Mouse (Mus musculus): ENCODE measurements around the gene Ahnak2. TPM values are rescaled to one million over a fixed set of nuclear protein-coding genes. Genes with fewer than 3 reads are reported as not detected.

Ahnak2 gene
- polyA plus RNA-seq, 1 experiment, result 0.83 TPM

- H3K27ac ChIP-seq (ENCODE audit: insufficient read depth, low read length), result no peak overlapping the region
- WGBS, result 94% methylated on average over 7 of the region's 7 CpGs
- H3K36me3 ChIP-seq (ENCODE audit: control insufficient read depth, insufficient read depth, low read length), result 0 out of 2 replicates have a peak, but pooled peaks cover under 1% of the 10 kb centered on the region
- DNase-seq (ENCODE audit: low read depth in 1 of 2, low spot score in 2 of 2), result no peak
- no peak overlapping the region for H3K4me3 ChIP-seq (ENCODE audit: extremely low read depth, insufficient read depth, insufficient read length)
- peaks cover 4% of the 10 kb centered on the region; the same call in 1 of the 2 replicates for H3K4me1 ChIP-seq (ENCODE audit: control insufficient read depth, insufficient read depth, insufficient read length)
- no peak for TF ChIP-seq CTCF (IDR thresholded peaks at IDR 0.05; ENCODE audit: extremely low read depth, insufficient read depth, insufficient read length, insufficient replicate concordance)
- TF ChIP-seq POLR2A (IDR thresholded peaks at IDR 0.05; ENCODE audit: low read depth, low read length), result no peak
- H3K27me3 ChIP-seq (ENCODE audit: control insufficient read depth, insufficient read depth, low read length), result no peaks in the 10 kb centered on the region
These were observed 10.9 kb upstream of the Ahnak2 start for GRCm38 (mm10) chr12:112813370-112813769.

GRCm38 (mm10) chr12:112810092-112810885 lies 7.8 kb upstream of the Ahnak2 start:
- no peaks in the 10 kb centered on the region for H3K36me3 ChIP-seq (ENCODE audit: control insufficient read depth, insufficient read depth, low read length)
- WGBS, result 77% methylated on average over 19 of the region's 19 CpGs
- H3K27me3 ChIP-seq (ENCODE audit: control insufficient read depth, insufficient read depth, low read length), result no peaks in the 10 kb centered on the region
- no peak overlapping the region for H3K4me3 ChIP-seq (ENCODE audit: extremely low read depth, insufficient read depth, insufficient read length)
- no peak overlapping the region for H3K27ac ChIP-seq (ENCODE audit: insufficient read depth, low read length)
- TF ChIP-seq POLR2A (IDR thresholded peaks at IDR 0.05; ENCODE audit: low read depth, low read length) (no peak), CTCF (IDR thresholded peaks at IDR 0.05; ENCODE audit: extremely low read depth, insufficient read depth, insufficient read length, insufficient replicate concordance) (no peak)
- H3K4me1 ChIP-seq (ENCODE audit: control insufficient read depth, insufficient read depth, insufficient read length), result peaks cover 4% of the 10 kb centered on the region; the same call in 1 of the 2 replicates
- no peak for DNase-seq (ENCODE audit: low read depth in 1 of 2, low spot score in 2 of 2)

- DNase-seq (ENCODE audit: low read depth in 1 of 2, low spot score in 2 of 2), result no peak
- Histone ChIP-seq H3K27ac (ENCODE audit: insufficient read depth, low read length) (no peak overlapping the region), H3K4me3 (ENCODE audit: extremely low read depth, insufficient read depth, insufficient read length) (peak overlapping the region; percentile 62), H3K4me1 (ENCODE audit: control insufficient read depth, insufficient read depth, insufficient read length) (peaks cover 4% of the 10 kb centered on the region; the same call in 1 of the 2 replicates), H3K36me3 (ENCODE audit: control insufficient read depth, insufficient read depth, low read length) (no peaks in the 10 kb centered on the region), H3K27me3 (ENCODE audit: control insufficient read depth, insufficient read depth, low read length) (no peaks in the 10 kb centered on the region)
- TF ChIP-seq CTCF (IDR thresholded peaks at IDR 0.05; ENCODE audit: extremely low read depth, insufficient read depth, insufficient read length, insufficient replicate concordance), result no peak
- no peak for TF ChIP-seq POLR2A (IDR thresholded peaks at IDR 0.05; ENCODE audit: low read depth, low read length)
- WGBS, result 16% methylated on average over 8 of the region's 8 CpGs
These were observed 7.2 kb upstream of the Ahnak2 start for GRCm38 (mm10) chr12:112809641-112810040.

GRCm38 (mm10) chr12:112808587-112809364 lies 6.3 kb upstream of the Ahnak2 start, which contains the start of gene Clba1:
TSS of gene Clba1 (plus strand) at chr12:112808937.
- peak within 1 kb of the TSS; percentile 62 for H3K4me3 ChIP-seq (ENCODE audit: extremely low read depth, insufficient read depth, insufficient read length)
- WGBS, result 3% methylated on average over 64 of the region's 64 CpGs
- peaks cover 4% of the 10 kb centered on the region; the same call in 1 of the 2 replicates for H3K4me1 ChIP-seq (ENCODE audit: control insufficient read depth, insufficient read depth, insufficient read length)
- H3K27ac ChIP-seq (ENCODE audit: insufficient read depth, low read length), result no peak within 1 kb of the TSS
- H3K27me3 ChIP-seq (ENCODE audit: control insufficient read depth, insufficient read depth, low read length), result no peaks in the 10 kb centered on the region
- peak; percentile 79 to 87 for DNase-seq (ENCODE audit: low read depth in 1 of 2, low spot score in 2 of 2)
- TF ChIP-seq POLR2A (IDR thresholded peaks at IDR 0.05; ENCODE audit: low read depth, low read length), result no peak
- 0 out of 2 replicates have a peak, but pooled peaks have one; percentile 22 for TF ChIP-seq CTCF (IDR thresholded peaks at IDR 0.05; ENCODE audit: extremely low read depth, insufficient read depth, insufficient read length, insufficient replicate concordance)
- no peaks in the 10 kb centered on the region for H3K36me3 ChIP-seq (ENCODE audit: control insufficient read depth, insufficient read depth, low read length)

- no peak for DNase-seq (ENCODE audit: low read depth in 1 of 2, low spot score in 2 of 2)
- no peaks in the 10 kb centered on the region for H3K36me3 ChIP-seq (ENCODE audit: control insufficient read depth, insufficient read depth, low read length)
- H3K4me3 ChIP-seq (ENCODE audit: extremely low read depth, insufficient read depth, insufficient read length), result no peak overlapping the region
- H3K27me3 ChIP-seq (ENCODE audit: control insufficient read depth, insufficient read depth, low read length), result peaks cover under 1% of the 10 kb centered on the region; the same call in 1 of the 2 replicates
- whole genome bisulfite sequencing, result 82% methylated on average over 5 of the region's 5 CpGs
- H3K27ac ChIP-seq (ENCODE audit: insufficient read depth, low read length), result no peak overlapping the region
- no peak for TF ChIP-seq POLR2A (IDR thresholded peaks at IDR 0.05; ENCODE audit: low read depth, low read length)
- no peak for TF ChIP-seq CTCF (IDR thresholded peaks at IDR 0.05; ENCODE audit: extremely low read depth, insufficient read depth, insufficient read length, insufficient replicate concordance)
- H3K4me1 ChIP-seq (ENCODE audit: control insufficient read depth, insufficient read depth, insufficient read length), result peaks cover 4% of the 10 kb centered on the region; the same call in 1 of the 2 replicates
These were observed 5.7 kb upstream of the Ahnak2 start for GRCm38 (mm10) chr12:112808212-112808586.

- H3K36me3 ChIP-seq (ENCODE audit: control insufficient read depth, insufficient read depth, low read length), result no peaks in the 10 kb centered on the region
- no peak overlapping the region for H3K27ac ChIP-seq (ENCODE audit: insufficient read depth, low read length)
- H3K4me1 ChIP-seq (ENCODE audit: control insufficient read depth, insufficient read depth, insufficient read length), result peaks cover 4% of the 10 kb centered on the region; the same call in 1 of the 2 replicates
- TF ChIP-seq CTCF (IDR thresholded peaks at IDR 0.05; ENCODE audit: extremely low read depth, insufficient read depth, insufficient read length, insufficient replicate concordance) (no peak), POLR2A (IDR thresholded peaks at IDR 0.05; ENCODE audit: low read depth, low read length) (no peak)
- DNase-seq (ENCODE audit: low read depth in 1 of 2, low spot score in 2 of 2), result no peak
- no peak overlapping the region for H3K4me3 ChIP-seq (ENCODE audit: extremely low read depth, insufficient read depth, insufficient read length)
- peaks cover 2% of the 10 kb centered on the region; the same call in 1 of the 2 replicates for H3K27me3 ChIP-seq (ENCODE audit: control insufficient read depth, insufficient read depth, low read length)
- WGBS, result 91% methylated on average over 4 of the region's 4 CpGs
These were observed 5.3 kb upstream of the Ahnak2 start for GRCm38 (mm10) chr12:112807796-112808195.

Measured in spleen, adult 2 months (tissue).